Mouse (Mus musculus) myocyte (in vitro differentiated cells): ENCODE data around the gene Lipa. TPM values are rescaled to one million over a fixed set of nuclear protein-coding genes. Genes with fewer than 3 reads are reported as not detected.
A peak's percentile ranks its signal among the peaks of the same experiment; 100 is the strongest.

Source experiments
- H3K27me3 ChIP-seq: one replicate; pipeline ENCODE4 v1.6.1; 2011; ENCODE audit not compliant: control insufficient read depth, insufficient read depth, insufficient read length
- H3K36me3 ChIP-seq: one replicate; pipeline ENCODE4 v1.6.1; 2011; ENCODE audit not compliant: control insufficient read depth, insufficient read depth
- H3K4me2 ChIP-seq: one replicate; pipeline ENCODE4 v1.6.1; 2011; ENCODE audit warnings: low read depth, control low read depth
- H3K4me3 ChIP-seq: one replicate; pipeline ENCODE4 v1.5.1; 2011; ENCODE audit warnings: mild to moderate bottlenecking, control low read depth, moderate library complexity
- H3K79me2 ChIP-seq: one replicate; pipeline ENCODE4 v1.6.1; 2011; ENCODE audit not compliant: control insufficient read depth, insufficient read depth
- H3ac ChIP-seq: one replicate; pipeline ENCODE4 v1.6.1; 2011; ENCODE audit not compliant: control insufficient read depth, insufficient read length
- CEBPB ChIP-seq: IDR thresholded peaks from 2 replicates; pipeline ENCODE4 v1.6.1; 2011; ENCODE audit warnings: mild to moderate bottlenecking, moderate library complexity; ENCODE audit not compliant: poor library complexity, insufficient read depth, severe bottlenecking
- E2F4 ChIP-seq: IDR thresholded peaks from one replicate; pipeline ENCODE4 v1.6.1; 2011; ENCODE audit warnings: mild to moderate bottlenecking, control low read depth, moderate library complexity; ENCODE audit not compliant: insufficient read depth
- MAX ChIP-seq: IDR thresholded peaks from one replicate; pipeline ENCODE4 v1.6.1; 2011; ENCODE audit warnings: low read depth, mild to moderate bottlenecking, control low read depth
- MYOD1 ChIP-seq, 3 experiments: IDR thresholded peaks; one replicate each; pipeline ENCODE4 v1.6.1; 2011; ENCODE audit warnings: control low read depth in 2 of 3, low read depth in 2 of 3, mild to moderate bottlenecking in 2 of 3, moderate library complexity in 1 of 3; ENCODE audit not compliant: insufficient read length in 2 of 3, control insufficient read depth in 1 of 3
- MYOG ChIP-seq, 3 experiments: IDR thresholded peaks; one replicate each; pipeline ENCODE4 v1.6.1; 2011; ENCODE audit warnings: control low read depth in 2 of 3, low read depth in 2 of 3, mild to moderate bottlenecking in 2 of 3; ENCODE audit not compliant: insufficient read length in 2 of 3, control insufficient read depth in 1 of 3, insufficient read depth in 1 of 3
- POLR2A ChIP-seq: IDR thresholded peaks from one replicate; pipeline ENCODE4 v1.6.1; 2011; ENCODE audit warnings: low read depth, mild to moderate bottlenecking, control low read depth, moderate library complexity; ENCODE audit not compliant: insufficient read length
- POLR2AphosphoS2 ChIP-seq: IDR thresholded peaks from one replicate; pipeline ENCODE4 v1.6.1; 2011; ENCODE audit warnings: low read depth, control low read depth; ENCODE audit not compliant: insufficient read length
- REST ChIP-seq: IDR thresholded peaks from one replicate; pipeline ENCODE4 v1.6.1; 2011; ENCODE audit warnings: mild to moderate bottlenecking, control low read depth, moderate library complexity; ENCODE audit not compliant: insufficient read depth, insufficient read length
- SRF ChIP-seq: IDR thresholded peaks from one replicate; pipeline ENCODE4 v1.6.1; 2011; ENCODE audit warnings: low read depth; ENCODE audit not compliant: control insufficient read depth, insufficient read length
- TCF12 ChIP-seq: IDR thresholded peaks from one replicate; pipeline ENCODE4 v1.6.1; 2011; ENCODE audit warnings: mild to moderate bottlenecking, control low read depth; ENCODE audit not compliant: poor library complexity, insufficient read depth, severe bottlenecking
- TCF3 ChIP-seq: IDR thresholded peaks from one replicate; pipeline ENCODE4 v1.6.1; 2011; ENCODE audit warnings: low read depth, control low read depth; ENCODE audit not compliant: insufficient read length
- USF1 ChIP-seq: IDR thresholded peaks from one replicate; pipeline ENCODE4 v1.6.1; 2011; ENCODE audit warnings: low read depth, mild to moderate bottlenecking, control low read depth, moderate library complexity
- polyA plus RNA-seq: library from polyadenylated mRNA; unstranded; fragments of >200 nt; fragmentation: generic; extraction: Trizol; gene quantifications from one replicate; pipeline ENCODE4 v1.2.1, GENCODE M21; 2012; ENCODE audit warnings: missing spikeins

The Lipa gene
- polyA plus RNA-seq, 1 experiment = 21.4 TPM

- no peak overlapping the region for H3K4me3 ChIP-seq
- TF ChIP-seq REST = no peak
- no peak for TF ChIP-seq SRF
- TF ChIP-seq TCF12 = no peak
- no peak for TF ChIP-seq USF1
- TF ChIP-seq CEBPB = no peak
- no peak for TF ChIP-seq POLR2A
- no peak for TF ChIP-seq POLR2AphosphoS2
- TF ChIP-seq MYOD1 (IDR thresholded peaks at IDR 0.05; ENCODE audit: control insufficient read depth in 1 of 3, insufficient read length in 2 of 3, low read depth in 2 of 3) = no peak
- TF ChIP-seq E2F4 = no peak
- no peak for TF ChIP-seq TCF3
Measured at GRCm38 (mm10) chr19:34553522-34553921, 26.2 kb upstream of the Lipa start.

DNA sequence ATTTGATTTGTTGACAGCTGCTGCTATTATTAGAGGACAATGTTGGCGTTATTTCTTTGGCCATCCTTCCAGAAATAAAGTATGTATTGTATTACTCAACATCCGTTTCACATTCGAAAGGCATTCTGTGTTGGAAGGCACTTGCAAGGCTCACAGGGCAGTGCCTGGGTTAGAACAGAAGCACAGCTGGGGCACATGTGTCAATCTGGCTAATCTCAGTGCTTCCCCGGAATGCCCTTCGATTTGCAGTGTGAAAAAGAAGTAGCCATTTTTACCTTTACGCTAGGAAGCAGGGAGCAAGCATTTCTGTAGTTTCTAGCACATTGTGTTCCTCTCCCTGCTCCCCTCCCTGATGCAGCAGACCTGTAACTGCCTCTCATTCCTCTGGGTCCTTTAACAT, 25.7 kb upstream of the Lipa start:
- H3K4me3 ChIP-seq = no peak overlapping the region
- no peaks in the 10 kb centered on the region for H3K27me3 ChIP-seq

More at GRCm38 (mm10) chr19:34553522-34553921, 26.2 kb upstream of the Lipa start:
- H3K79me2 ChIP-seq = no peaks in the 10 kb centered on the region
- H3ac ChIP-seq = no peak overlapping the region
- peaks cover 3% of the 10 kb centered on the region for H3K36me3 ChIP-seq
- H3K4me2 ChIP-seq = peak overlapping the region; percentile 69
- no peaks in the 10 kb centered on the region for H3K27me3 ChIP-seq

GRCm38 (mm10) chr19:34551981-34552380, 24.7 kb upstream of the Lipa start:
- Histone ChIP-seq H3K27me3 (no peaks in the 10 kb centered on the region), H3K79me2 (no peaks in the 10 kb centered on the region), H3K4me2 (peak overlapping the region; percentile 69), H3ac (no peak overlapping the region), H3K4me3 (peak overlapping the region; percentile 33), H3K36me3 (peaks cover 3% of the 10 kb centered on the region)
- no peak for TF ChIP-seq CEBPB
- TF ChIP-seq MYOG (IDR thresholded peaks at IDR 0.05; ENCODE audit: control insufficient read depth in 1 of 3, insufficient read depth in 1 of 3, insufficient read length in 2 of 3, low read depth in 2 of 3) = no peak

More for the DNA sequence above, 25.7 kb upstream of the Lipa start:
- no peak overlapping the region for H3ac ChIP-seq
- peak overlapping the region; percentile 69 for H3K4me2 ChIP-seq
- H3K36me3 ChIP-seq = peaks cover 3% of the 10 kb centered on the region
- TF ChIP-seq MYOD1 (IDR thresholded peaks at IDR 0.05; ENCODE audit: control insufficient read depth in 1 of 3, insufficient read length in 2 of 3, low read depth in 2 of 3) (peak in 2 of 3 experiments; percentile 66 to 78), SRF (no peak), MYOG (IDR thresholded peaks at IDR 0.05; ENCODE audit: control insufficient read depth in 1 of 3, insufficient read depth in 1 of 3, insufficient read length in 2 of 3, low read depth in 2 of 3) (peak in 1 of 3 experiments; percentile 66), CEBPB (peak; percentile 77; the same call in 1 of the 2 replicates)
- no peaks in the 10 kb centered on the region for H3K79me2 ChIP-seq

- Histone ChIP-seq H3K4me2 (peak within 1 kb of the TSS; percentile 69), H3K27me3 (no peaks in the 10 kb centered on the region), H3K4me3 (peak within 1 kb of the TSS; percentile 33), H3ac (no peak within 1 kb of the TSS), H3K79me2 (no peaks in the 10 kb centered on the region), H3K36me3 (no peaks in the 10 kb centered on the region)
- no peak for TF ChIP-seq E2F4
- no peak for TF ChIP-seq MYOG (IDR thresholded peaks at IDR 0.05; ENCODE audit: control insufficient read depth in 1 of 3, insufficient read depth in 1 of 3, insufficient read length in 2 of 3, low read depth in 2 of 3)
- no peak for TF ChIP-seq SRF
- peak; percentile 25 for TF ChIP-seq POLR2A
- no peak for TF ChIP-seq CEBPB
- TF ChIP-seq REST = no peak
Measured at GRCm38 (mm10) chr19:34550534-34551223, 23.4 kb upstream of the Lipa start, which contains the start of gene Ifit2. Ifit2 (plus strand) TSS chr19:34550694.

DNA sequence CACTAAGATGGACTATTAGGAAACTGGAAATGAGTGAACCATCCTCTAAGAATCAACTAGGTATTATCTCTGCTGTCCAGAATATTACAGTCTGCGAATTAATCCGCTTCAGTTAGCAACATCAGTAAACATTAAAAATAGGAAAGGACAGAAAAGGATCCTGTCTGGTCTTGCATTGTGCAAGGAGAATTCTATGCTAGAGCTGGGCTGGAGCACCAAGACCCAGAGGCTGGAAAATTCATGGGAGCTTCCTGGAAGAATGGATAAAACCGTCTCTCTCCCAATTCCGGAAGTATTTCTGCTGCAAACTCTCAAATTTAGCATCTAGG, 22.9 kb upstream of the Lipa start:
- H3K27me3 ChIP-seq = no peaks in the 10 kb centered on the region
- no peak overlapping the region for H3ac ChIP-seq
- TF ChIP-seq SRF (no peak), TCF12 (no peak), MYOG (IDR thresholded peaks at IDR 0.05; ENCODE audit: control insufficient read depth in 1 of 3, insufficient read depth in 1 of 3, insufficient read length in 2 of 3, low read depth in 2 of 3) (no peak), E2F4 (no peak), TCF3 (no peak), REST (no peak), POLR2A (no peak), CEBPB (no peak), MAX (no peak), USF1 (no peak), MYOD1 (IDR thresholded peaks at IDR 0.05; ENCODE audit: control insufficient read depth in 1 of 3, insufficient read length in 2 of 3, low read depth in 2 of 3) (no peak), POLR2AphosphoS2 (no peak)
- H3K36me3 ChIP-seq = no peaks in the 10 kb centered on the region
- H3K4me2 ChIP-seq = peak overlapping the region; percentile 69
- H3K79me2 ChIP-seq = no peaks in the 10 kb centered on the region
- H3K4me3 ChIP-seq = peak overlapping the region; percentile 33
